Mouse (Mus musculus): Measurements from ENCODE around the gene Plin2. TPM values are rescaled to one million over a fixed set of nuclear protein-coding genes. Genes with fewer than 3 reads are reported as not detected.

Plin2 gene
- total RNA-seq (2022), result 100 to 1,000 TPM; 294 to 506 (median 406) TPM

DNA sequence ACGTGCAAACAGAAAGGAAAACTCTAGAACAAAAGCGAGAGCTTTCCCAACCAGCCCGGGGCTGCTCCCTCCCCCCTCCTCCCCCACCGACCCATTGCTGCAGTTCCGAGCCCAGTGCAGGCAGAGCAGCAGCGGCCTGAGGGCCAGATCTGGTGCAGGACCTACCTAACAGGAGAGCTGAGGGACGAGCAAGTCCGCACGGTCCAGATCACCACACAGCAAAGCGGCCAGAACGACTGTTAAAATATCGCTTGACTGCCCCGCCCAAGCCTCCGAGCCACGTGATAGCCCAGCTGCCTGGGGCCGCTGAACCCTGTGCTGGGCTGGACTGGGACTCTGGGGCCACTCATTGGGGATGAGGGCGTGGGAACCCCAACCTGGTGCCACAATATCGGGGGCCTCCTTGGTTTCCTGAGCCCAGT lies at the start of gene Plin2:
Plin2 (minus strand) TSS at position 281 of the 422 bp plus-strand sequence.
- peak; percentile 79 for DNase-seq

GRCm38 (mm10) chr4:86718878-86719577 lies 49.2 kb upstream of the Plin2 start:
- DNase-seq, result no peak

DNA sequence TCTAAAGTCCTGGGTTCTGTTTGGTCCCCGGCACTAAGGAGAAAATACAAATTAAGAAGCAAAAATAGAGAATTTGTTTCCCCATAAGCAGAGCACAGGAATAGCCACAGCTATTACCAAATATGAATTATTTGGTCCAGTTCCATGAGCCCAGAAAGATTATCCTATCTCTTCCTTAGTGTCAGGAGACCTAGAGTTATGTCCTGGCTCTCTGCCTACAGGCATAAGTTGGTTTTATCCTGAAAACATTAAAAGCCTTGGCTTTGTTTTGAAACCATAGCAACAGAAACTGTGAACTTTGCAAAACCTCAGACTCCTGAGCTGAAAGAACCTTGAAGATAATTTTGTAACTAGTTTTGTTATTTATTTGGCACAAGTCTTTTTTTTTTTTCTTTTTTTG lies 47.3 kb upstream of the Plin2 start:
- DNase-seq, result no peak

DNA sequence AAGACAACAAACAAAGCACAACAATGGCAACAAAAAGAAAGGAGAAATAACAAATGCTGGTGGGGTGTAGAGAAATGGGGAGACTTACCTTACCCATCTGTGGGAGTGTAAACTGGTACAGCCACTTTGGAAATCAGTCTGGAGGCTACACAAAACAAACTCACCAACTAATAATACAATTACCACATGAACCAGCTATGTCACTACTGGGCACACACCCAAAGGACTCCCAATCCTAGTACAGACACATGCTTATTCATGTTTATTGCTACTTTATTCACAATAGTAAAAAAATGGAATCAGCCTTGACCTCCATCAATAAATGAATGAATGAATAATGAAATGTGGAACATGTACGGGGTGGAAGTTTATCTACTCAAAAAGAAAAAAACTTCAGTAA lies 45.5 kb upstream of the Plin2 start:
- no peak for DNase-seq

- no peak for DNase-seq
These were observed 43.7 kb upstream of the Plin2 start for GRCm38 (mm10) chr4:86713518-86713917.

DNA sequence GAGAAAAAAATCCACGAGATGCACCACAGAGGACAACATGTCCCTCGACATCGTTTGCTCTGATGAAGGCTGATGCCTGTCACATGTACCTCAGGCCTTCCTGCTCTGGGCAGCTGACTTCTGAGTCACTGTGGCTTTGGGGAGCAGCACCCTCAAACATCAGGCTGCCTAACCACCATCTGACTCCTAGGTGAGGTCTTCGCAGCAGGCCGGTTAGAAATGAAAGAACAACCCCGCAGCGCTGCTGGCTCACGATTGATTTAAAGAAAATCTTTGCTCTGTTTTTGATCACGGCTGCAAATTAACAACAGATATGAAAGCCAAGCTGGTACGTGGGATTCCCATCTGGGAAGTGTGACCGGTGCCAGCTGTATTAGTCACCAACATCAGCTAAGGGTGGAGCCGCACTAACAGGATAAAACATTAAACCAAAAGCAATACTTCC lies 42.9 kb upstream of the Plin2 start:
- DNase-seq, result peak; percentile 57

GRCm38 (mm10) chr4:86710666-86711215 lies 40.9 kb upstream of the Plin2 start:
- DNase-seq, result no peak

- DNase-seq, result no peak
These were observed 40.3 kb upstream of the Plin2 start for GRCm38 (mm10) chr4:86710034-86710650.

- DNase-seq, result no peak
These were observed 38.9 kb upstream of the Plin2 start for GRCm38 (mm10) chr4:86708801-86709200.

GRCm38 (mm10) chr4:86699161-86699865 lies 29.5 kb upstream of the Plin2 start:
- DNase-seq, result no peak

DNA sequence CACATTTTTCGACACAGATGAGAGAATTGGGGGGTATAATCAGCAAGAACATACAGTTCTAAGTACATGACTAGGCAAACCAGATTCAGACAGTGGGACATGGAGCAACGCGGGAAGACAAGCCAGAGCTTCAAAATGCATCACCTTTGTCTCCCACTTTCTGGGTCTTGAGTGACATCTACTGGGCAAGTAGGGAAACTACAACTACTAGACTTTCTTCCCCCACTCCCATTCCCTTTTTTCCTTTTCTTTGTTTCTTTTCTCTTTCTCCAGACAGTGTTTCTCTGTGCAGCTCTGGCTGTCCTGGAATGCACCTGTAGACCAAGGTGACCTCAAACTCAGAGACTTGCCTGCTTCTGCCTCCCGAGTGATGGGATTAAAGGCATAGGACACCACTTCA lies 27.0 kb upstream of the Plin2 start:
- no peak for DNase-seq

GRCm38 (mm10) chr4:86695081-86695480 lies 25.2 kb upstream of the Plin2 start:
- peak; percentile 63 for DNase-seq

GRCm38 (mm10) chr4:86692931-86693330 lies 23.1 kb upstream of the Plin2 start:
- no peak for DNase-seq

DNA sequence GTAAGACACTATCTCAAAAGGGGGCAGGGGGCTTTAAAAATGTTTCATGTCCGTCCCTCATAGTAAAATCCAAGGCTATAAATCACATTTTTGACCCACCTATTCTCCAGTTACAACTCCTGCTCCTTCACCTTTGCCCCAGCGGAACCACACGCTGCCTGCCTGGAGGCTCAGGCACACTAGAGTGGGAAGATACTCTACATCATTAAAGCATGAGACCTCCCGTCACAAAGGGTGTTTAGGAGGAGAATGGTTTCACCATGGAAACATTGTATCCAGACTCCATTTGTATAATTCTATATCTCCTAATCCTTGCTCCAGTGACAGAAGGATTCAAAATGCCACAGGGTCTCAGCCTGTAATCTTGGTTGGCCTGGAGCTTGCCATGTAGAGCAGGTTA lies 21.4 kb upstream of the Plin2 start:
- no peak for DNase-seq

GRCm38 (mm10) chr4:86690768-86691167 lies 20.9 kb upstream of the Plin2 start:
- DNase-seq, result no peak

DNA sequence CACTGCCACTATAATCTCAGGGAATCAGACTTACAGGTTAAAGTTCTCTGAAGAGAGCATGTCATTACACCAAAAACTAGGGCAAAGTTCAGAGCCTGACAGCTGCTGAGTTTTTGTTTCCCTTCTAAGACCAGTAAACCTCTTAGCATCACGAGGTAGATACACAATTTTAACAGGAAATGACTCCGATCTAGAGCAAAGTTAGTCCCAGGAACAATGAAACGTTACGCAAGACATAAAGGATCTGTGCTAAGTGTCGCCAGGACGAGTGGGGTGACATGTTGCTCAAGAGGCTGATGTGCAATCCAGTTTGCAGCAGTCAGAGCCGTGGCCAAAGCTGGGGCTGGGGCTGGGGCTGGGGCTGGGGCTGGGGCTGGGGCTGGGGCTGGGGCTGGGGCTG lies 20.3 kb upstream of the Plin2 start:
- DNase-seq, result peak; percentile 71

DNA sequence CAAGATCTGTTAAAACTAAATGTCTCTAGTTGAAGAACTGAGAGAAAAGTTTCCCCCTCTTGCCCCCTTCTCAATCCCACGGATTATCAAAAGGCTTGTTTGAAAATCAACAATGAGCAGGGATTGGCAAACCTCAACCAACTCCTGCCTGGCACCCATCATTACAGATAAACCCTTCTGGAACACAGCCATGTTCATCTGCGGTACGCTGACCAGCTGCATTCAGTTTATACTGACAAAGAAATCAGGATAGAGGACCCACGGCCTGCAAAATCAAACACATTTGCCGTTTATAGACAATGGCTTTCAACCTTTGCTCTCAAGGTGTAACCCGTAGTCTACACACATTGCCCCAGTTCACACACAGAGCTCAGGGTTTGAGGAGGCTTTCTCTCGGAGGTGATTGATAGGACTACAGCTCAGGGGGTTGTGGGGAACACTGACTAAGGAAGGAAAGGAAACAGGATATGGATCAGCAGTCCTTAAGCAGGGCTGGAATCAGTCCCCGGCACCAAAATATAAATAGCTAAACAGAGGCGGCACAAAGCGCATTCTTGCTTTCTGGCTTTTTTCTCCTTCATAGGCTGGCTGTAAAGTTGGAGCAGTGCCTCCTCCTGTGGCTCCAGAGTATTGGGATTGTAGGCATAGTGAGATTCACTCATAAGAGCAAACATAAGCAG lies 19.3 kb upstream of the Plin2 start:
- no peak for DNase-seq

- no peak for DNase-seq
These were observed 16.7 kb upstream of the Plin2 start for GRCm38 (mm10) chr4:86686564-86686963.

DNA sequence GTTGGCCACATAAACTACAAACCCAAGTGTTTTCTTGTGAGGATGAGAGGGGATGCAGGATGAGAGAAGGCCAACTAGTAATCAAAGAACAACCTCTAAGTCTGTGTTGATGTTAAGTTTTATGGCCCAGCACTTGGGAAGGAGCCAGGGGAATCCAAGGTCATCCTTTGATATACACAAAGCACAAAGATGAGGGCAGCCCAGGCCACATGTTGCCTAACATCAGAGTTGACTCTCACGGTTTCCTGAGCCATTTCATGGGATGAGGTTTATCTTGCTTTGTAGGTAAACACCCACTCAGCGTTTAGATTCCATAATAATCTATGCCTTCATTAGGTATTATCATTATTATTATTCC lies 16.1 kb upstream of the Plin2 start:
- DNase-seq, result peak; percentile 83

GRCm38 (mm10) chr4:86685231-86686008 lies 15.6 kb upstream of the Plin2 start:
- peak; percentile 79 for DNase-seq

DNA sequence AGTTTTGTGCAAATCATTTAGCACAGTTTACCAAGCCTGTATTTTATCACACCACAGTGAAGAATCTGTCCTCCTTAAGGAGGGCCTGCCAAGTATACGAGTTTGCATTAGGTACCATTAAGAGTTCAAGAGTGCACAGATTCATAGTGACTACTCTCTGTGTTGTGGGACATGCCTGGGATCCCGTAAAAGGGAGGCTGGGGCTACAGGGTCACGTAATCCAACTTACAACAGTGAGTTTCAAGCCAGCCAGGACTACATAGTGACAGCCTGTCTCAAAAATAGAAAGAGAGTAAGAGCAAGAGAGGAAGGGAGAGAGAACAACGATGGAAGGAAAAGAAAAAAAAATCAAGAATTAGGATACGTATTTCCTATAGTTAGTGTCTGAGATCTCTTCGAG lies 14.9 kb upstream of the Plin2 start:
- no peak for DNase-seq

GRCm38 (mm10) chr4:86683746-86684145 lies 13.9 kb upstream of the Plin2 start:
- no peak for DNase-seq

Data from adrenal gland, adult 8-10 months (tissue).